Mouse (Mus musculus): Measurements from ENCODE around the gene Dach1. TPM values are rescaled to one million over a fixed set of nuclear protein-coding genes. Genes with fewer than 3 reads are reported as not detected.

Gene Dach1
- polyA plus RNA-seq, 1 experiment from 2014 or later = 19.0 TPM

DNA sequence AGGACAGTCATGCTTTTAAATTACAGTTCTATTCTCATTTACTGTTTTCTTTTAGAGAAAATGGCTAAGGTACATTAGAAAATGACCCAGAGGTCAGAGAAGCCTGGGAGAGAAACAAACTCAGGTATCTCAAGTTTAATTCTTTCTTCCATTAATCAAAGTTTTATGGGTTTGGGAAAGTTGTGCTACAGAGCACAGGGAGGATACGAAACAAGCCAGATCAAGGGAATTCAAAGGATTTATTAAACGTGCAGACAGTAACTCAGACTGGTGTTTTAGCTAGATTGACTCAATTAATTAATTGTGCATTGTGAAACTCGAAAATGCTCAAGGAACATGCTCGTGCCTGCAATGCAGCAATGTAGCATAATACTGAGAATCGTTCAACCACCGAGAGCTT lies 186.9 kb downstream of the Dach1 start:
- Histone ChIP-seq H3K27me3 (ENCODE audit: insufficient read depth, poor library complexity, severe bottlenecking) (no peaks in the 10 kb centered on the region), H3K4me1 (replicated peaks) (peaks cover 19% of the 10 kb centered on the region), H3K27ac (no peak overlapping the region), H3K36me3 (no peaks in the 10 kb centered on the region), H3K9me3 (no peaks in the 10 kb centered on the region), H3K4me3 (no peak overlapping the region)
- 84% methylated on average over 6 of the region's 6 CpGs for WGBS
- no peak for DNase-seq (ENCODE audit: low spot score)

DNA sequence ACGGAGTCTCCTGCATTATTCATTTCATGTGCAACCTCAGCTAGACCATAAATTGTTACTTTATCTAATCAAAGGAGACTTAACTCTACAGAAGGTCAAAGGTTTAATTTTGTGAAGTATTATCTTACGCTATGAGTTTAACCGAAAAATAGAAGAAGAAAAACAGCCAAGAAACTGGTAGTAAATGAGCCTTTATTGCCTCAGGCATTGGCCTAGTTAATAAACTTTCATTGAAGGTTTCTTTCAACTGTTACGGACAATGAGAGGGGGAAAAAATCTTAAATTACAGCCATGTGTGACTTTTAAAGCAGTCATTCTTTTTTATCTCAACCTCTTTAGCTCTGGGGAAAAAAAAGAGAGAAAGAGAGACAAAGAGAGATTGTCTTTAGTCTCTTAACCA lies 188.7 kb downstream of the Dach1 start:
- DNase-seq (ENCODE audit: low spot score) = no peak
- 29% methylated on average over 4 of the region's 4 CpGs for WGBS

DNA sequence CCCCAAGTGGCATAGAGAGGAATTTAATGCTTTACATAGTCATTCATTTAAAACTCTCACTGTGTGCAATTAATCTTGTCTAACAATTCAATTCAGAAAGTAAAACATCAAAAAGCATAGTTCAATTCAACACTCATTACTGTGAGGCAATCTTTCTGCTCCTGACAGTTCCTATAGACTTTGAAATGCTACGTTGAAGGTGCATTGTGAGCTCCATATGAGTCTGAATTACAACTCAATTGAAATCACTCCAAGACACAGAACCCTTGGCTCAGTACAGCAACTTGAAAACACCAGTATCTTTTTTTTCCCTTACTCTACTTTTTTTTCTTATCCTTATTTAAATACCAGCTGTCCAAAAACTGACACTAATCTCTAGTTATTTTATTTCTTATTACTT lies 193.5 kb downstream of the Dach1 start:
- peaks cover 34% of the 10 kb centered on the region for H3K4me1 ChIP-seq (replicated peaks)
- H3K27me3 ChIP-seq (ENCODE audit: insufficient read depth, poor library complexity, severe bottlenecking) = no peaks in the 10 kb centered on the region
- no peak for DNase-seq (ENCODE audit: low spot score)
- H3K27ac ChIP-seq = no peak overlapping the region
- no peak overlapping the region for H3K4me3 ChIP-seq
- H3K9me3 ChIP-seq = no peaks in the 10 kb centered on the region
- WGBS = 21% methylated on average over 1 of the region's 1 CpGs
- no peaks in the 10 kb centered on the region for H3K36me3 ChIP-seq

More for the DNA sequence above, 188.7 kb downstream of the Dach1 start:
- Histone ChIP-seq H3K4me1 (replicated peaks) (peaks cover 37% of the 10 kb centered on the region), H3K36me3 (no peaks in the 10 kb centered on the region), H3K4me3 (no peak overlapping the region), H3K27ac (peak overlapping the region; percentile 29; the same call in 1 of the 2 replicates), H3K27me3 (ENCODE audit: insufficient read depth, poor library complexity, severe bottlenecking) (no peaks in the 10 kb centered on the region), H3K9me3 (no peaks in the 10 kb centered on the region)

DNA sequence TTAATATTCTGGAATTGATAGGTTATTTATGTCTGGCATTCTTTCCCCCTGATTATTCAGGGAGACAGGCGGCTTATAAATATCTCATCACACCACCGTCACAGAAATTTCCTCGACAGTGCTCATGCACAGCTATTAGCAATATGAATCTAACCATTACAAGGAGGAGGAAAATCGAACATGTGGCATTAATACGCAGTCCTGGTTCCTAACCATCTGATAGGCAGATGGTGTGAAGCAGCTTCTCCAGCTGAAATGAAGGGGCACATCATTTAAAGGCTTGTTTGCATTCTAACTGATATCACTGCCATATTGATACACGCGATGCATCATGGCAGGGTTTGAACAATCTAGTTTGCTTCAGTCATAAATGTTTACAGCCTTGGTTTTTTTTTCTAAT lies 194.1 kb downstream of the Dach1 start:
- no peaks in the 10 kb centered on the region for H3K9me3 ChIP-seq
- no peak overlapping the region for H3K4me3 ChIP-seq
- peaks cover 27% of the 10 kb centered on the region for H3K4me1 ChIP-seq (replicated peaks)
- WGBS = 82% methylated on average over 7 of the region's 7 CpGs
- no peaks in the 10 kb centered on the region for H3K36me3 ChIP-seq
- no peak for DNase-seq (ENCODE audit: low spot score)
- H3K27me3 ChIP-seq (ENCODE audit: insufficient read depth, poor library complexity, severe bottlenecking) = no peaks in the 10 kb centered on the region
- H3K27ac ChIP-seq = no peak overlapping the region

DNA sequence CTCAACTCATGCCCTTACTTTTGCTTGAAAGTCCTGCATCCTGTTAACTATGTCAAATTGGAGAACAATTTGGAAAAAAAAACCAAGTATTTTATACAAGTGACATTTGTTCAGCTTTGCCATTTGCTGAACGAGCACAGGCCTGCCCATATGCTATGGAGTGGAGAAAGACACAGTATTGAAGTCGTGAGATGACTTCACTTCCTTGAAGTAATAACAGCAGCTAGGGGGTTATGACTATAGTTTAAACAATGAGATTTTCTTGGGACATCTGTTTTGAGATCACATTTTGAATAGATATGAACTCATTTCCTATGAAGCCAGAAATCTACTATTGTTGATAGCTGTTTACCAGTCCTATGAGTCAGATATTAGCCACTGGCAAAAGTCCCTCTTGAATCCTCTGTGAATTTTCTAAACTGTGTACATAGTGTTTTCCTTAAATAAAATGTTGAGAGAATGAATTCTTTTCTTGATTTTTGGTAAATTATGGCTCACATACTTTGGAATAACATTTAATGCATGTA lies 205.0 kb downstream of the Dach1 start:
- Histone ChIP-seq H3K36me3 (no peaks in the 10 kb centered on the region), H3K27me3 (ENCODE audit: insufficient read depth, poor library complexity, severe bottlenecking) (no peaks in the 10 kb centered on the region), H3K27ac (no peak overlapping the region), H3K4me1 (replicated peaks) (peaks cover 23% of the 10 kb centered on the region), H3K9me3 (no peaks in the 10 kb centered on the region), H3K4me3 (no peak overlapping the region)
- DNase-seq (ENCODE audit: low spot score) = no peak
- WGBS = 75% methylated on average over 2 of the region's 2 CpGs

DNA sequence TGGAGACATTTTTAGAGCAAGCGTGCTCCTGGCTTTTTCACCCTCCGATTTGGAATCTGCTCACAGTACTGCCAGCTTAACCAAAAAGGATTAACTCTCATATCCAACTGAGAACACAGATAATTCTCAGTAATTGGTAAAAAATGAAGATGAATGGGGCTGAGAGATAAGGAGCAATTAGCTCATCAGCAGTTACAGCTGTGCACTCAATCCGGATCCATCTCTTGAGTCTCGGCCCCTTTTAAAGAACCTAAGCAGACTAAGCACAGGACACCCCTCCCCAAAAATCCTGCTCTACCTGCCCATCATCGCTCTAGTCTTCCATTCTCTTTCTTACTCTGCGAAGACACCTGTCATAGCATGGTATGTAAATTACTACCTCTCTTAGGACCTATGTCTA lies 205.9 kb downstream of the Dach1 start:
- no peak overlapping the region for H3K4me3 ChIP-seq

DNA sequence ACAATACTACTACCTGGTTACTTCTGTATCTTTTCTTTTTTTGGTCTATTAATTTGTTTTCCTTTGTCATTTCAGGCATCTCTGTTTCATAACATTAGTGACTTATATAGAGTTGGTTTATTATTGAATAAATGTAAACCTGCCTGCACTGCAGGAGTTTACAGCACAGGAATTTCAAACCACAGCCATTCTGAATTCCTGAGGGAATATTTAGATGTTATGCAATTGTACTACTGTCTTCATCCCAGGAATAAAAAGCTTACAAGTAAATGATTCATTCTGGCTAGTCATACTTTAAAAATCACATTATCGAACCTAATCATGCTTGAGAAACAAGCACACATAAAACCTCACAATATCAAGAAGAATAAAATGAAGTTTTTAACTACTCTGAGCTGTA lies 213.2 kb downstream of the Dach1 start:
- Histone ChIP-seq H3K9me3 (no peaks in the 10 kb centered on the region), H3K27ac (no peak overlapping the region), H3K4me3 (no peak overlapping the region), H3K36me3 (no peaks in the 10 kb centered on the region), H3K4me1 (replicated peaks) (peaks cover 12% of the 10 kb centered on the region), H3K27me3 (ENCODE audit: insufficient read depth, poor library complexity, severe bottlenecking) (no peaks in the 10 kb centered on the region)
- DNase-seq (ENCODE audit: low spot score) = no peak
- WGBS = 85% methylated on average over 1 of the region's 1 CpGs

More for the DNA sequence above, 205.9 kb downstream of the Dach1 start:
- no peak for DNase-seq (ENCODE audit: low spot score)
- 81% methylated on average over 6 of the region's 6 CpGs for WGBS
- Histone ChIP-seq H3K4me1 (replicated peaks) (peaks cover 23% of the 10 kb centered on the region), H3K36me3 (no peaks in the 10 kb centered on the region), H3K27me3 (ENCODE audit: insufficient read depth, poor library complexity, severe bottlenecking) (no peaks in the 10 kb centered on the region), H3K9me3 (no peaks in the 10 kb centered on the region), H3K27ac (no peak overlapping the region)

DNA sequence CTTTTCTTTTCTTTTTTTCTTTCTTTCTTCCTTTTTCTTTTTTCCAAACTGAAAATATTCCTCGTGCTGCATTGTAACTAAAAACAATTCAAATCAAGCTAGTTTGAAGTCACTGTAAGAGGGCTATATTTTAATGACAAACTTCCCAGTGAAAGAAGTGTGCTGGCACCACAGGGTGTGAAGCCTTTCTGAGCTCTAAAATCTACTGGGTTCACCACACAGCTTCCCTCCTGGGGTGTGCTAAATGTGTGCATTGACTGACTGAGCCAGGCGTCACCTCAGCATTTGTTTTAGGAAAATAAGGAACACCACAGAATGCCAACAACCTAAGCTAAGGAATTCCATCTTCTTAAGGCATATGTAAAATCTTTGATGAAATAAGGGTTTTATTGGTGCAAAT lies 224.1 kb downstream of the Dach1 start:
- no peak overlapping the region for H3K27ac ChIP-seq
- no peaks in the 10 kb centered on the region for H3K36me3 ChIP-seq
- no peak overlapping the region for H3K4me3 ChIP-seq
- no peaks in the 10 kb centered on the region for H3K9me3 ChIP-seq
- WGBS = 30% methylated on average over 2 of the region's 2 CpGs
- DNase-seq (ENCODE audit: low spot score) = no peak
- 0 out of 2 replicates have a peak, but pooled peaks cover 10% of the 10 kb centered on the region for H3K4me1 ChIP-seq (replicated peaks)
- no peaks in the 10 kb centered on the region for H3K27me3 ChIP-seq (ENCODE audit: insufficient read depth, poor library complexity, severe bottlenecking)

DNA sequence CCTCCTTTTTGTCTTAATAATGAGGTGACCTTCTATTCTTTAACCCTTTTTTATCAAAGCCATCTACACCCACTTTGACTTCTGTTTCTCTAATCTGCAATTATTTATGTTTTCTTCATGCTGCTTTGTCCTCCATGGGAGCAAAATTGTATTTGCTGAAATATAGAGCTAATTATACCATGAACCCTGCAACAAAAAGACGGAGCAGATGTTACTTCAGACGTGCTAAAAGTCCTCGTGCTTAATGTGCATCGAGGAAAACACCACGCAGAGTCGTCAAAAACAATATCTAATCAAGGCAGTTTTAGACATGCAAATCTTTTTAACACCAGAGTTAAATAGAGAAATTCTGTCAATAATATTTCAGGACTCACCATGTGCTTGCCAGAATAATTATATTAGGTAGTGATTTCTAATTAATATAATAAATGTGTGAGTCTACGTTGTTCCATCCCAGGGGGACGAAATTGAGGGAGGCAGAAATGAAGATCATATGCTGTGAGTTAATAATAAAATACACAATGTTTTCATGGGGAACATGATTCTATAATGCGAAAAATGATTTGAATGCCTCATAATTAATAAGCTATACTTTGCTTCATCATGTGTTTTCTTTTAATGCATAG lies 224.8 kb downstream of the Dach1 start:
- 0 out of 2 replicates have a peak, but pooled peaks cover 10% of the 10 kb centered on the region for H3K4me1 ChIP-seq (replicated peaks)
- H3K9me3 ChIP-seq = no peaks in the 10 kb centered on the region
- H3K4me3 ChIP-seq = no peak overlapping the region
- H3K27me3 ChIP-seq (ENCODE audit: insufficient read depth, poor library complexity, severe bottlenecking) = no peaks in the 10 kb centered on the region
- no peaks in the 10 kb centered on the region for H3K36me3 ChIP-seq
- H3K27ac ChIP-seq = no peak overlapping the region
- DNase-seq (ENCODE audit: low spot score) = no peak
- WGBS = 63% methylated on average over 9 of the region's 9 CpGs

DNA sequence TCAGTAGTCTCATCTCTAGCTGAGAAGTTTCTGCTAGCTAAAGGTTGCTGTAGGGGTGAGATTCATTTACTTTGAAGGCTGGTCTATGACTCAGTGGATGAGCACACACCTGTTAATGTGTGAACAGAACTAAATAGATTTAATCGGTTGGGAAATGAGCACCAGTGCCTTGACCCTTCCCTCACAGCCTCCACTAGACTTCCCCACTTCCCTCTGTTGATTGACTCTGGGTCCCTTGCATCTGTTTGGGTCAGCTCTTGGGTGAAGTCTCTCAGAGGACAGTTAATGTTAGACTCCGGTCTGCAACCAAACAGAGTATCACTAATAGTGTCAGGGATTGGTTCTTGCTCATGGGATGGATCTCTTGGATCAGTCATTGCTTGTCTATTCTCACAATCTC lies 227.2 kb downstream of the Dach1 start:
- no peak for DNase-seq (ENCODE audit: low spot score)
- WGBS = 95% methylated on average over 2 of the region's 2 CpGs
- H3K27ac ChIP-seq = no peak overlapping the region
- H3K36me3 ChIP-seq = no peaks in the 10 kb centered on the region
- no peak overlapping the region for H3K4me3 ChIP-seq
- H3K27me3 ChIP-seq (ENCODE audit: insufficient read depth, poor library complexity, severe bottlenecking) = no peaks in the 10 kb centered on the region
- 0 out of 2 replicates have a peak, but pooled peaks cover 10% of the 10 kb centered on the region for H3K4me1 ChIP-seq (replicated peaks)
- H3K9me3 ChIP-seq = no peaks in the 10 kb centered on the region

DNA sequence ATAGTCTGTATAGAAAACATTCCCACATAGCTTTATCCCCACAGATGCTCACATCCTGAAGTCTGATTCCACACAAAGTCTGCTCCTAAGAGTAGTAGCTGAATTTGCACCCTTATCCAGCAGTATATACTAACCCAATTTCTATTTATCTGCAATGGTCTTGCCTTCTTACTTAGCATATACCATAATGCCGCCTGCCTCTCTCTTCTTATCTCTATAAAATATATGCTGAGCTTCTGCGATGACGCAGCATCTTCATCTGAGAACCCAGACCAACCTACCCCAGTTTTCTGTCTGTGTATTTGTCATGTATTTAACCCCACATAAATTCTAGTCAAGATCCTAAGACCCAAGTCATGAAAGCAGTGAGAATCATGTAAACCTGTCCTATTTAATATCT lies 272.9 kb downstream of the Dach1 start:
- 90% methylated on average over 3 of the region's 3 CpGs for WGBS
- H3K27ac ChIP-seq = no peak overlapping the region
- no peaks in the 10 kb centered on the region for H3K4me1 ChIP-seq (replicated peaks)
- H3K9me3 ChIP-seq = no peaks in the 10 kb centered on the region
- H3K36me3 ChIP-seq = peaks cover 23% of the 10 kb centered on the region
- DNase-seq (ENCODE audit: low spot score) = no peak
- no peak overlapping the region for H3K4me3 ChIP-seq
- no peaks in the 10 kb centered on the region for H3K27me3 ChIP-seq (ENCODE audit: insufficient read depth, poor library complexity, severe bottlenecking)

DNA sequence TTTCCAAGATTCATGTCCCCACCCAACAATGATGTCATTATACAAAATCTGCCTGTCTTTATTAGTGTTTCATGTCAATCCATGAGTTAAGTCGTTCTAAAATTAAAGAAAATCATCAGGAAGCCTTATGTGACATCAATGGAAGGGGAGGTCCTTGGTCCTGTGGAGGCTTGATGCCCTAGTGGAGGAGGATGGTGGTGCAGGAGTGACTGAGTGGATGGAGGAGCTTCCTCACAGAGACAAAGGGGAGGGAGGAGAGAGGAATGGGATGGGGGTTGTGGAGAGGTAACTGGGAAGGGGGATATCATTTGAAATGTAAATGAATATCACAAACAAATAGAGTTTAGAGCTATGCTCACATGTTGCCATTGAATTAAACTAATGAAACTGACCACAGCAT lies 287.6 kb downstream of the Dach1 start:
- no peak overlapping the region for H3K4me3 ChIP-seq
- no peaks in the 10 kb centered on the region for H3K4me1 ChIP-seq (replicated peaks)
- no peak overlapping the region for H3K27ac ChIP-seq
- H3K9me3 ChIP-seq = no peaks in the 10 kb centered on the region
- WGBS = 53% methylated on average over 1 of the region's 1 CpGs
- DNase-seq (ENCODE audit: low spot score) = peak; percentile 14
- no peaks in the 10 kb centered on the region for H3K36me3 ChIP-seq
- no peaks in the 10 kb centered on the region for H3K27me3 ChIP-seq (ENCODE audit: insufficient read depth, poor library complexity, severe bottlenecking)

DNA sequence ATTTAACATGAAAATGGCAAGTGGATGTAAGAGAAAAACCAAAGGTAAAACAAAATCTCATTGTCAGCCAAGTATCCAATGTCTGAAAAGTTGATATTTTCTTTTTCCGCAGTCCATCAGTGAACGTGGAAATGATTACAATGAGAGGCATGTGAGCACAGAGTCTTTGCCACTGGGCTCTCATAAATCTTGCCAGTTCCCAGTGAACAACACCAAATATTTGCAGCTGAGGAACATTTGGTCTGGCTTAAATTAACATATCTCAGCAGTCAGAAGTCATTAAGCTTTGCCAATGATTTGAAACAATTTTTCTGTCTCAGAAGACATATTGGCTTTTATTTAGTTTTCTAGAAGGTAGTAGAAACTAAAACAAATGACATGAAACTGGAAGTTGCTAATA lies 298.6 kb downstream of the Dach1 start:
- Histone ChIP-seq H3K9me3 (no peaks in the 10 kb centered on the region), H3K4me1 (replicated peaks) (peaks cover 6% of the 10 kb centered on the region; the same call in 1 of the 2 replicates), H3K4me3 (no peak overlapping the region), H3K27me3 (ENCODE audit: insufficient read depth, poor library complexity, severe bottlenecking) (no peaks in the 10 kb centered on the region), H3K27ac (no peak overlapping the region), H3K36me3 (peaks cover 11% of the 10 kb centered on the region; the same call in 1 of the 2 replicates)
- WGBS = 79% methylated on average over 2 of the region's 2 CpGs
- DNase-seq (ENCODE audit: low spot score) = no peak
